Mouse (Mus musculus): ENCODE measurements around the gene Map2k7. TPM values are rescaled to one million over a fixed set of nuclear protein-coding genes. Genes with fewer than 3 reads are reported as not detected.
"Not testable (repeated sequence)": the region's sequence is repeated elsewhere in the genome, so short reads cannot be mapped to it uniquely, and the experiment has no call there.

Gene Map2k7
- total RNA-seq, 2 experiments from 2014 or later: 85.7 to 87.5 TPM

DNA sequence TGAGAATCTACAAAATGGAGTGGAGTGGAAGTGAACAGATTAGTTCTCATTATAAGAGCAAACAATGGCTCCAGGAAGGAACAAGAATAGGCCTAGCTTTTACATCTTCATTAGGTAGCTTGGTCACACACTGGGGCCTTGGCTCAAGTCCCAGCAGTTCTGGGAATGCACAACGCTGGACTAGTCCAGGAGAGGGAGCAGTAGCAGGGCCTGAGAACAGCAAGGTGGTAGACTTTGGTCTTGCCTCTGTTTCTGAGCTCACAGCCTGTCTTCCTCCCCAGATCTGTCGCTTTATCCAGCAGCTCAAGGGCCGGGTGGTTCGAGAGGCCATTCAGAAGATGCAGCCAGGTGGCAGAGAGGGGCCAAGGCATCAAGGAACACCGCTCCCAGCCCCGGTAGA, 15.5 kb downstream of the Map2k7 start:
- intact Hi-C loops (cut with DNase I): loop anchor here (5.0 kb wide), 1 partner anchor 118 kb away; no protein-coding TSS in a partner anchor
- peak in 1 of 2 experiments; percentile 79 for DNase-seq (ENCODE audit: low spot score in 2 of 2)

DNA sequence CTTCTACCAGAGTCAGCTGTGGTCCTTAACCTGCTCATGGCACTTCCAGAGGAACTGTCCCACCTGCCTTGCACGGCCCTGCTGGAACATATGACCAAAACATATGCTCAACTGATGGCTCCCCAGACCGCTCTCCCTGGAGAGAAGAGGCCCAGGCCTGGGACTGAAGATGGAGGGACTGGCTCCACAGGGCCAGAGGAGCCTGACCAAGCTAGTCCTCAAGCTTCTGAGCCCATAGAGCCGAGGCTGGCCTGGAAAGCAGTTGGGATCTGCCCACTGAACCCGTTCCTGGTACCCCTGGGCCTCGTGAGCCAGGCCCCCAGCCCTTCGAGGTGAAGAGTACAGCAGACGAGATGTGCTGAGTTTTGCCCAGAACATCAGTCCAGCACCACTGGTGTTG, 16.9 kb downstream of the Map2k7 start:
- not testable (repeated sequence) for DNase-seq (ENCODE audit: low spot score in 2 of 2)
- intact Hi-C loops (cut with DNase I): loop anchor here (5.0 kb wide), 2 partner anchors 38 to 422 kb away; partner anchors contain the start of gene Prr36

DNA sequence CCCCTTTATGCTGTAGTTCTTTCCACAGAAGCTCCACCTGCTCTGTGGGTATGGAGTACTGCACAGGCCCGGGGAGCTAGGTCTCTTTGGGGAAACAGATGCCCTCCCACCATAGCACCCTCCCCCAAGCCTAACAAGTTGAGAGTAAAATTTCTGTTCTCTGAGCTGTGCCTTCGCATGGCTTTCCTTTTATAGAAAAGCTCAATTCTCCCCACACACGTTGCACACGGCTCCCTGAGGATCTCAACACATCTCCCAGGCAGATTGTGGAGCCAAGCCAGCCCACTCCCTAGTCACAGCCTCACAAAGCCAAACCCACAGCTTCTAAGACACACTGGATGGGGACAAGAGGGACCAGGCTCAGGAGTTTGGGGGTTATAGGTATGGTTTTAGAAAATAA, 18.4 kb downstream of the Map2k7 start:
- intact Hi-C loops (cut with DNase I): loop anchor here (5.0 kb wide), 2 partner anchors 40 to 420 kb away; partner anchors contain the start of gene Prr36

DNA sequence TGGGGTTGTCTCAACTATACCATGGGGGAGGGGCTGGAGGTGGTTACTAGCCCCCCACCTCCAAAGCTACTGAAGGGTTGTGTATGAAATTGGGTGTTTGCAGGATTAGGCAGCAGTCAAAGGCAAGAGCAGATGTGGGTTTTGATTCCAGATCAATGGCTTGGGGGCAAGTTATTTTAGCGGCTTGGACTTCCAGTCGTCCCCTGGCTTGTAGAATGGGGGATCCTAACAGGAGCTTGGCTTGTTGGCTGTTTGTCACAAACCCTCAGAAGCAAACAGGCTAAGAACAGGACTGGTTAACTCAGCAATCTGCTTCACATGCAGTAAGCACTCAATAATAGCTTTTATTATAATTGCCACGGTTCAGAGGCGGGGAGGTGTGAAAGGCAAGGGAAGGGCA, 18.8 kb downstream of the Map2k7 start:
- DNase-seq (ENCODE audit: low spot score in 2 of 2): no peak
- intact Hi-C loops (cut with DNase I): loop anchor here (5.0 kb wide), 2 partner anchors 40 to 420 kb away; partner anchors contain the start of gene Prr36

More for the DNA sequence above, 18.4 kb downstream of the Map2k7 start:
- DNase-seq (ENCODE audit: low spot score in 2 of 2): peak; percentile 82 to 98

DNA sequence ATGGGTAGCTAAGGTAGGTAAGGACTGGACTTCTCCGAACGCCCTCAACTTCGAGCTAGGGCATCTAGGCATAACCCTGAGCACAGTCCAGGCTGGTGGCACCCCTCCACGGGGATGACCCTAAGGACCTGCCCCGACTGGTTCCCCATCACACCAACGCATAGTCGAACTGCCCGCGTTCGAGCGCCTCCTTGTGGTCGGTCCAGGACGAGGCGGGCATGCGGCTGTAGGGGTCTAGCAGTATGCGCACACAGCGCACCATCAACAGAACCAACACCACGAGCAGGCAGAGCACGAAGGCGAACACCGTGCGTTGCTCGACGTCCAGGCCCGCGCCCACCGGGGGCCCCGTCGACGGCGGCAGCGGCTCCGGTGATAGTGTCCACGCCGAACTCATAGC, 19.7 kb downstream of the Map2k7 start:
- intact Hi-C loops (cut with DNase I): loop anchor here (5.0 kb wide), 2 partner anchors 41 to 419 kb away; partner anchors contain the start of gene Prr36
- peak; percentile 77 to 86 for DNase-seq (ENCODE audit: low spot score in 2 of 2)

DNA sequence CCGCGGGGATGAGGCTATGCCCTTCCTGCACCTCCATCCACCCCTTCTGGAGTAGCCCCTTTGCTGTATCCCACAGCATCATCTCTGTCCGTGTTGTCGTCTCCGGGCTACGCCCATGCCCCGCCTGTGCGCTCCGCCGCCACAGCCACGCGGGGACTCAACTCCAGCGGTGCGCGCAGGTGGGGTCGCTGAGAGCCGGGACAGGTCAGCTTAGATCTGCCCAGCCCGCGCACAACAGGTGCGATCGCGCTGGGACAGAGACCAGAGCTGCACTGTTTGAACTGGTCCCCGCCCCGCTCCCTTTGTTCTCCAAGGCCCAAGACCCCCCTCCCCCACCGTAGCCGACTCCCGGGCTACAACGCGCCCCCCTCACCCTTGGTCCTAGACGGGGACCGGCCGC, 20.1 kb downstream of the Map2k7 start:
- intact Hi-C loops (cut with DNase I): loop anchor here (5.0 kb wide), 2 partner anchors 41 to 419 kb away; partner anchors contain the start of gene Prr36
- DNase-seq (ENCODE audit: low spot score in 2 of 2): peak in 1 of 2 experiments; percentile 56

DNA sequence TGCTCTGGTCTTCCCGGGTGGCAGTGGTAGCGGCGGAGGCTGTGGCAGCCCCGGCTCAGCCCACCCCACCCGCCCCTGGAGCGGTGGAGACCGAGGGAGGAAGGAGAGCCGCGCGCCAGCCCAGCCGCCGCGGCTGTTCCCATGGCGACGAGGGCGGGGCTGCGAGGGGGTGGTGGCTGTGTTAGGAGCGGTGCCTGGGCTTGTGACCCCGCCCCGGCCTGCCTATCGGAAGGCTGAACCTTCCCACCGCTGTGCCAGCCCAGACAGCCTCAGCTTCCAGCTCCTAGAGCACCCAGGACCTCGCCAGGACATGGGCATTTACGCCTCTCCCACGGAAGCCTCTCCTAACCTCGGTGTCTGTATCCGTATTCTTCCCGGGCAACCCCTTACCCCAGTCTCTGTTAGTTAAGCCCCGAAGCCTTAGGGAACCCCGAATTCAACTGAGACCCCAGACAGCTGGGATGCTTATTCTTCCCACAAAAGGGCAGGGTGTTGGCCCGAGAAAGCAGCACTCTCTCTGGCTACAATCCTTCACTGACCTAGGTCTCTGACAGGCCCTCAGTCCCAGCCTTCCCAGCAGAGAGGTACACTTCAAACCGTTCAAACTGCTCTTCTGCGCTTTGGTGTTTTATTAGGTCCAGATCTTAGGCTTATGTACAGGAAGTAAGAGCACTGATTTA, 20.7 kb downstream of the Map2k7 start, which contains the start of gene Ctxn1:
TSS of gene Ctxn1 (minus strand) at position 150 of the 680 bp plus-strand sequence.
- DNase-seq (ENCODE audit: low spot score in 2 of 2): peak; percentile 91 to 94
- intact Hi-C loops (cut with DNase I): loop anchor here (5.0 kb wide), 2 partner anchors 42 to 418 kb away; partner anchors contain the start of gene Prr36

DNA sequence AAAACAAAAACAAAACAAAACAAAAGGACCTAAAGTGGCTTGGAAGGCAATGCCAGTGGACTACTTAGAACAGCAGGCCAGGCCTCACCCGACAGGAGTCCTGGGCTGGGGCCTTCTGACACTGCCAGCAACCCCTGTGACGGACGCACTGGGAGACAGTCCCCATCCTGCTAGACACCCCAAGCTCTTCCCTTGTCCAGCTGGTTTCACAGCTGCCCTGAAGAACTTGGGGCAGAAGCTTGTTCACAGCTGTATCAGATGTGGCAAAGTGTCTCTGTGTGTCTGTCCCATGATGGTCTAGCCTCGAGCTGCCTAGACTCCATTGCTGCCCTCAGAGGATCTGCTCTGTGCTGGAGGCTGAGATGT, 21.2 kb downstream of the Map2k7 start:
- intact Hi-C loops (cut with DNase I): loop anchor here (5.0 to 10.0 kb wide), 3 partner anchors 42 to 418 kb away; partner anchors contain the start of gene Prr36

DNA sequence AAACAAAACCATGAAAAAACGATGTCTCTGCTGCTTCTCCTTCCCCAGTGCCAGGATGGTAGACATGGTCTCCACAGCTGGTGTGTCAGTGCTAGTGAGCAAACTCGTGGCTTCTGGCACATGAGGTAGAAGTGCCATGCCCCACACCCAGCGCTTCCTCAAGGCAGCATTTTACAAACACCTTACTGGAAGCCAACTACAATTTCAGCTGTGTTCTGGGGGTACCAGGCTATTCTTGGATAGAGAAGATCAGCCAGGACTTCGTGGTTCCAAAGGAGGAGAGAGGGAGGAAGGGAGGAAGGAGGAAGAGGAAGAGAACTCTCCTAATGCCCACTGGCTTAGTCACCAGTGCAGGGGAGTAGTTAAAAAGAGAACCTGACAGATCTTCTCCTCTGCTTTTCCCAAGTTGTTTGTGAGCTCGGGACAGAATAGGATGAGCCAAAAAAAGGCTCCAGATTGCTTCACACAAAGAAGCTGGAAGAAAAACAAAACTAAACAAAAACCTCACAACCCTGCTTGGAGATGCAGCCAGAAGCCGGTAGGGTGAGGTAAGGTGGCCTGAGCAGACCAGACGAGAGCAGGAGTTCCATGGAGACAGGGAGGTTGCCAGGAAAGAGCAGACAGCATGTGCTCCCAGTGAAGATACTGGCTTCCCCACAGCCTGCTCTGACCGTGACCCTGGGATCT, 24.7 kb downstream of the Map2k7 start:
- DNase-seq (ENCODE audit: low spot score in 2 of 2): peak in 1 of 2 experiments; percentile 88
- intact Hi-C loops (cut with DNase I): loop anchor here (10.0 kb wide), 1 partner anchor 142 kb away; no protein-coding TSS in a partner anchor

More for the DNA sequence above, 21.2 kb downstream of the Map2k7 start:
- no peak for DNase-seq (ENCODE audit: low spot score in 2 of 2)

DNA sequence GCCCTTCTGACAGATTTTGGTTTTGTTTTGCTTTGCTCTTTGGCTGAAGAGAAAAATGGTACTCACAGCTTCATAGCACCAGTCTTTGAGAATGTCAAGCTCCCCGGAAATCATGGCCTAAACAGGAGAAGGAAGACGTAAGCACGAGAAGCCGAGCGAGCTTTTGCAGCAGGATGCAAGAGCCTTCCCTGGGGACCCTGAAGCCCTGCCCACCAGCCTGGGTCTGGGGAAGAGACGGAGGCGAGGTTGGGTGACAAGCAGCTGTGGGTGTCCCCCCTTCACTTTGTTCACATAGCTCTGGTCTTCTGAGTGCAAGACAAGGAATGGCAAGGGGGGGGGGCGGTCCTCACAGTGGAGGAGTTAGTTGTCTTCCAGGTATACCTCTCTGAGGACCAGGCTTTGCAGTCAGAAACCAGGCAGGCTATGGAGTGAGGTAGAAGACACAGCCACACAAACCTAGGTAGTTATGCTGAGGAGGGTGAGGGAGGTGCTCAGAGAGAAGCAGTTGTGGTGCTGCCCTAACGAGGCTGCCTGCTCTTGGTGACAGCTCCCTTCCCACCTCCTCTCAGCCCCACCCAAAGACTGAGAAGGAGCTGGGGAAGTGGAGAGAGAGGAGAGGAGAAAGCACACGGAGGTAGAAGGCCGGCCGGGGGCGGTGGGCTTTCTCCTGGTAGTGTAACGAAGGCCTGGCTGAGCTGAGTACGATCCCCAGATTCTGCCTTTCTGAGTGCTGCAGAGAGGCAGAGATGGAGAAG, 26.8 kb downstream of the Map2k7 start:
- DNase-seq (ENCODE audit: low spot score in 2 of 2): peak in 1 of 2 experiments; percentile 53

DNA sequence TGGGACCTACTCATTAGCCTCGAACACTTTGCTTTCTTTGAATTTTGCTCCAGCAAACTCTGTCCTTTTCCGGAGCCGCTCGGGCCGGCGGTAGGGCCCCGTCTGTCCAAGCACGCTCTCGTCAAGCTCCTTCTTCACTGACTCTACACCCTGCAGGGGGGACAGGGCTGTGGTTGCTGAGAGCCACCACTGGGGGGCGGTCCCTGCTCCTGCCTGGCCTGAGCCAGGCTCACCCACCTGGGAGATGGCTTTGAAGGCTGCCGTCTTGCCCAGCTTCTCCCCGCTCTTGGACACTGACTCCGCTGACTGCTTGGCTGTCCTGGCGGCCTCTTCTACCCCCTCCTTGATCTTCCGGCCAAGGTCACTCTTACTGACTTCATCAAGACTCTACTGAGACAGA, 29.1 kb downstream of the Map2k7 start:
- DNase-seq (ENCODE audit: low spot score in 2 of 2): no peak

More for the DNA sequence above, 26.8 kb downstream of the Map2k7 start:
- intact Hi-C loops (cut with DNase I): loop anchor here (10.0 kb wide), 1 partner anchor 139 kb away; no protein-coding TSS in a partner anchor

DNA sequence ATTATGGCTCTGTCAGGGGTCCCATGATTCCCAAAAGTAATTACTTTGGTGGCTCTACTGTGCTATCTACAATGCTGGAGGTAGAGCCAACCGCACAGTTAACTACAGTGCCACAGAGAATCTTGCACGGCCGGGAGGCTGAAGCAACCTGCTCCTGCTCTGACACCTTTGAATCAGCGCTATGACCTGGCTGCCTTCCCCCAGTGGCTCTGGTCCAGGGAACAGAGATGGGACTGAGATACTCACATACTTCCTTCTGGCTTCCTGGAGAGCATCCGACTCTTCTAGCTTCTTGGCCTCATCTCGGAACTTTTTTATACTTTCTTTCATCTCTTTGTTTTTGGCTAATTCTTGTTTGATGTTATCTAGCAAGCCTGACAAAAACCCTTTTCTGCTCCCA, 31.1 kb downstream of the Map2k7 start:
- intact Hi-C loops (cut with DNase I): loop anchor here (10.0 kb wide), 1 partner anchor 135 kb away; no protein-coding TSS in a partner anchor
- DNase-seq (ENCODE audit: low spot score in 2 of 2): no peak

More for the DNA sequence above, 29.1 kb downstream of the Map2k7 start:
- intact Hi-C loops (cut with DNase I): loop anchor here (10.0 kb wide), 1 partner anchor 137 kb away; no protein-coding TSS in a partner anchor

DNA sequence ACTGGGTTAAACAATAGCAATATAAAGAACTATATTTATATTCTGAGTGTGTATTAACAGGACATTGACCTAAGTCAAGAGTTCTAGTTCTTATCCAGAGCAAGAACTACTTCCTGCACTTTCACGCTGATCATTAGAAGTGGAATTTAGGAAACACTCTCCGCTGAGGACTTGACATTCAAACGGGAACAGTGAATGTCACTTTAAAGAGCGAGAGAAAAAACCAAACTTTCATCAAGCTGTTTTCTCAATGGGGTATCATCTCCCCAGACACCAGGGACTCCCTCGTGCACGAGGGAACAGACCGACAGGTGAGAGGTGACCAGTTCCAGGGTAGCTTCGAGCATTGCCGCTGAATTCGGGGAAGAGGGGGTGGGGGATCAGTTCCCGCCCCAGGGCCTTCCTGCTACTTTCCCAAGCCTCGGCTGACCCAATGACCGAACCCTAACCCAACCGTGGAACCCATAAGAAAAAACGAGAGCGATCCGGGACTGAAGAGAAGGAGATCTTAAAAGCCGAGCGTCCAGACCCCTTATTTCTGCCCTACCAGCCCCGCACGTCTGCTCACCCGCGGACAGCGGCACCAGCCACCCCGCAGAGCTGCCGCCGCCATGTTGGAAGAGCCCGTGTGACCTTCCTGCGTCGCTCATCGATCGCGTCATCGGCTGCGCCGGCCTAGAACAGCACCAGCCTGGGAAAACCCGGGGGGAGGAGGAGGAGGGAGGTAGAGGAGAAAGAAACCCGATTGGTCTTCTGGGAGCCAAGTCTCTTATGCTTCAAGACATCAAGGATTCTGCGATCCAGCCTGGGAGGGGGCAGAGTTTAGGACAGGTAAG, 37.0 kb downstream of the Map2k7 start, which contains the start of gene Timm44:
TSS of gene Timm44 (minus strand) at position 639 of the 836 bp plus-strand sequence.
- intact Hi-C loops (cut with DNase I): loop anchor here (5.0 kb wide), 1 partner anchor 47 kb away; no protein-coding TSS in a partner anchor
- peak; percentile 96 to 99 for DNase-seq (ENCODE audit: low spot score in 2 of 2)

DNA sequence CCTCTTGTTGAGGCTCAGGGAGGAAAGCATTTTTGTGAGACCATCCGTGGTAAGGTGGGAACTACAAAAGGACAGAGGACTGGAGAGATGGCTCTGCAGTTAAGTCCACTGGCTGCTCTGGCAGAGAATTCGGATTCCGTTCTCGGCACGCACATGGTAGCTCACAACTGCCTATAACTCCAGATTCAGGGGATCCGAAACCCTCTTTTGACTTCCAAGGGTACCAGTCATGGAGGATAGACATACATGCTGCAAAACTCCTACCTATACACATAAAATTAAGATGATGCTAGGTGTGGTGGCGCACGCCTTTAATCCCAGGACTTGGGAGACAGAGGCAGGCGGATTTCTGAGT, 37.5 kb downstream of the Map2k7 start:
- no peak for DNase-seq (ENCODE audit: low spot score in 2 of 2)
- intact Hi-C loops (cut with DNase I): loop anchor here (5.0 kb wide), 1 partner anchor 46 kb away; no protein-coding TSS in a partner anchor

DNA sequence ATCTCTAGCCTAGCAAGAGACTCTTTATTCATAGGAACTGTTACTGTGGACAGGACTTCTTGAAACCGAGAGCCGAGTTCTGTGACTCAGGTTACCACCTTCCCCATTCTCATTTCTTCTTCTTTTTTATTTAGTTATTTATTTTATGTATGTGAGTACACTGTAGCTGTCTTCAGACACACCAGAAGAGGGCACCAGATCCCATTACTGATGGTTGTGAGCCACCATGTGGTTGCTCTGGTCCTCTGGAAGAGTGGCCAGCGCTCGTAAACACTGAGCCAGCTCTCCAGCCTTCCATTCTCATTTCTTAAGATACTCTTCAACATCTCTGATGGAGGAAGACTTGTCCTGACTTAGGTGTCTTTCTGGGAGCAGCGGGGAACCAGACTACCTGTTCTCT, 54.2 kb downstream of the Map2k7 start:
- intact Hi-C loops (cut with DNase I): no loop called here
- no peak for DNase-seq (ENCODE audit: low spot score in 2 of 2)
